Mouse (Mus musculus): ENCODE data around the gene Etv5. TPM values are rescaled to one million over a fixed set of nuclear protein-coding genes. Genes with fewer than 3 reads are reported as not detected.

The Etv5 gene
- polyA plus RNA-seq, 1 experiment from 2014 or later = 27.7 TPM

DNA sequence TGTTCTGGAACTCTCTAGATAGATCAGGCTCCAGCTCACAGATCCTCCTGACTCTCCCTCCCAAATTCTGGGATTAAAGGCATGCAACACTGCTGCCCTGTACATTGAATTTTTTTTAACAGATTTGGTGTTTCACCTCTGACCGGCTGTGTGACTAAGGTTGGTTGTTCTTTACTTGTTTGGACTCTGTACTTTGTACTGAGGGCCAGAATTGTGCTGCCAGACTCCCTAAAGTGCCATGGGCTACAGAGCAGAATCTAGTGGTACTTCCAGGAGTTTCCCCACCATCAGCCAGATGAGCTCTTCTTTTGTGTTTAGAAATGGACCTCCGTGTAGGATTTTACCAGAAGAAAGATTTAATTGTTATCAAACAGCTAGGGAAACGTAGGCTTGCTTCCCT is 103.7 kb downstream of the Etv5 start:
- H3K9ac ChIP-seq (ENCODE audit: low read length) = no peak overlapping the region
- no peaks in the 10 kb centered on the region for H3K27me3 ChIP-seq (ENCODE audit: control insufficient read depth, insufficient read depth, low read length)
- no peak overlapping the region for H3K4me2 ChIP-seq (ENCODE audit: low read depth, low read length, severe bottlenecking)
- WGBS = 75% methylated on average over 3 of the region's 3 CpGs
- no peaks in the 10 kb centered on the region for H3K36me3 ChIP-seq (ENCODE audit: control insufficient read depth, insufficient read depth, low read length)
- no peaks in the 10 kb centered on the region for H3K9me3 ChIP-seq (ENCODE audit: control insufficient read depth, low read length)
- H3K27ac ChIP-seq (ENCODE audit: low read depth, low read length) = no peak overlapping the region
- no peaks in the 10 kb centered on the region for H3K4me1 ChIP-seq (replicated peaks; ENCODE audit: control insufficient read depth, insufficient read depth, low read length)
- H3K4me3 ChIP-seq (ENCODE audit: low read depth, low read length) = no peak overlapping the region
- no peak for ATAC-seq (replicated peaks; ENCODE audit: low FRiP score)
- DNase-seq (ENCODE audit: low spot score) = no peak

Other genes starting within 250 kb of the Etv5 start
- 484 and 514 TPM in 2 replicates for gene Tra2b, start 173.7 kb downstream of the Etv5 start, polyA plus RNA-seq (2014; fragmentation: Nextera tagmentation; extraction: Ambion mirVana)
- gene Dgkg, start 217.5 kb upstream of the Etv5 start, polyA plus RNA-seq (2014; fragmentation: Nextera tagmentation; extraction: Ambion mirVana) = 0.09 and 0.47 TPM in 2 replicates